Mouse (Mus musculus) ES-Bruce4 (cell line): ENCODE results near the gene Plg. TPM values are rescaled to one million over a fixed set of nuclear protein-coding genes. Genes with fewer than 3 reads are reported as not detected.

Experiments
- H3K27ac ChIP-seq: 2 replicates; pipeline ENCODE4 v1.5.1; 2012; ENCODE audit warnings: low read length, inconsistent platforms; ENCODE audit not compliant: insufficient read depth
- H3K27me3 ChIP-seq: 2 replicates; pipeline ENCODE4 v1.6.1; 2012; ENCODE audit warnings: mild to moderate bottlenecking, low read length, inconsistent platforms; ENCODE audit not compliant: control insufficient read depth, poor library complexity, insufficient read depth, severe bottlenecking
- H3K36me3 ChIP-seq: 2 replicates; pipeline ENCODE4 v1.6.1; 2012; ENCODE audit warnings: inconsistent platforms, mild to moderate bottlenecking, low read length, moderate library complexity; ENCODE audit not compliant: control insufficient read depth, poor library complexity, insufficient read depth, severe bottlenecking
- H3K4me1 ChIP-seq: one replicate; pipeline ENCODE4 v1.8.1; 2011; ENCODE audit warnings: low read length; ENCODE audit not compliant: control insufficient read depth, insufficient read depth
- H3K4me3 ChIP-seq: 2 replicates; pipeline ENCODE4 v1.5.1; 2011; ENCODE audit warnings: low read depth, mild to moderate bottlenecking, low read length
- H3K9ac ChIP-seq: 2 replicates; pipeline ENCODE4 v1.6.1; 2012; ENCODE audit warnings: low read depth, mild to moderate bottlenecking, inconsistent platforms; ENCODE audit not compliant: poor library complexity, severe bottlenecking
- H3K9me3 ChIP-seq: replicated peaks from 2 replicates; pipeline ENCODE4 v1.6.1; 2012; ENCODE audit warnings: mild to moderate bottlenecking, low read length, inconsistent platforms; ENCODE audit not compliant: control insufficient read depth, poor library complexity, insufficient read depth, severe bottlenecking
- CTCF ChIP-seq: IDR thresholded peaks from one replicate; pipeline ENCODE4 v1.8.1; 2011; ENCODE audit warnings: low read depth, low read length
- EP300 ChIP-seq: IDR thresholded peaks from 2 replicates; pipeline ENCODE4 v1.6.1; 2011; ENCODE audit warnings: low read depth, low read length; ENCODE audit not compliant: insufficient read depth
- POLR2A ChIP-seq: IDR thresholded peaks from one replicate; pipeline ENCODE4 v1.8.1; 2011; ENCODE audit warnings: low read length; ENCODE audit not compliant: insufficient read depth
- polyA plus RNA-seq: library from polyadenylated mRNA; stranded (reverse); fragments of >200 nt; gene quantifications from 2 replicates; pipeline ENCODE4 v1.2.4, GENCODE M21; 2011; ENCODE audit warnings: low read depth; ENCODE audit not compliant: missing spikeins, insufficient read depth, insufficient read length

Gene Plg
- polyA plus RNA-seq, 1 experiment, result not detected

GRCm38 (mm10) chr17:12396163-12396677 lies 17.8 kb downstream of the Plg start:
- Histone ChIP-seq H3K9me3 (no peaks in the 10 kb centered on the region), H3K27me3 (no peaks in the 10 kb centered on the region), H3K9ac (no peak overlapping the region), H3K4me3 (no peak overlapping the region), H3K27ac (no peak overlapping the region), H3K36me3 (no peaks in the 10 kb centered on the region), H3K4me1 (no peaks in the 10 kb centered on the region)
- TF ChIP-seq EP300 (no peak), CTCF (no peak), POLR2A (no peak)

- no peak overlapping the region for H3K4me3 ChIP-seq
- no peaks in the 10 kb centered on the region for H3K27me3 ChIP-seq
- H3K4me1 ChIP-seq, result no peaks in the 10 kb centered on the region
- H3K27ac ChIP-seq, result no peak overlapping the region
- H3K9ac ChIP-seq, result no peak overlapping the region
- TF ChIP-seq POLR2A (no peak), CTCF (peak; percentile 7), EP300 (no peak)
- H3K9me3 ChIP-seq, result 0 out of 2 replicates have a peak, but pooled peaks cover 2% of the 10 kb centered on the region
- H3K36me3 ChIP-seq, result no peaks in the 10 kb centered on the region
Measured at GRCm38 (mm10) chr17:12403420-12403819, 25.0 kb downstream of the Plg start.

- TF ChIP-seq EP300, result no peak
- TF ChIP-seq CTCF, result no peak
- no peak for TF ChIP-seq POLR2A
- no peaks in the 10 kb centered on the region for H3K4me1 ChIP-seq
- H3K9ac ChIP-seq, result no peak overlapping the region
- no peaks in the 10 kb centered on the region for H3K27me3 ChIP-seq
- H3K36me3 ChIP-seq, result no peaks in the 10 kb centered on the region
- H3K4me3 ChIP-seq, result no peak overlapping the region
- H3K9me3 ChIP-seq, result 0 out of 2 replicates have a peak, but pooled peaks cover 2% of the 10 kb centered on the region
- H3K27ac ChIP-seq, result no peak overlapping the region
Measured at GRCm38 (mm10) chr17:12409346-12409944, 31.0 kb downstream of the Plg start.

- Histone ChIP-seq H3K9ac (no peak overlapping the region), H3K4me3 (no peak overlapping the region), H3K36me3 (no peaks in the 10 kb centered on the region), H3K4me1 (no peaks in the 10 kb centered on the region), H3K27me3 (no peaks in the 10 kb centered on the region), H3K9me3 (0 out of 2 replicates have a peak, but pooled peaks cover 2% of the 10 kb centered on the region), H3K27ac (no peak overlapping the region)
- no peak for TF ChIP-seq CTCF
- TF ChIP-seq POLR2A, result no peak
Measured at GRCm38 (mm10) chr17:12412181-12412890, 33.9 kb downstream of the Plg start.

- Histone ChIP-seq H3K27me3 (no peaks in the 10 kb centered on the region), H3K9me3 (0 out of 2 replicates have a peak, but pooled peaks cover 2% of the 10 kb centered on the region), H3K36me3 (no peaks in the 10 kb centered on the region), H3K4me3 (no peak overlapping the region), H3K4me1 (no peaks in the 10 kb centered on the region), H3K9ac (no peak overlapping the region), H3K27ac (no peak overlapping the region)
- TF ChIP-seq POLR2A (no peak), CTCF (no peak), EP300 (no peak)
Measured at GRCm38 (mm10) chr17:12412891-12413237, 34.5 kb downstream of the Plg start.
